Mouse (Mus musculus) heart, adult 10 weeks (tissue): ENCODE measurements around the gene Tnfrsf11a. TPM values are rescaled to one million over a fixed set of nuclear protein-coding genes. Genes with fewer than 3 reads are reported as not detected.

Source experiments
- polyA plus RNA-seq: library from polyadenylated mRNA; stranded (reverse); fragments of 350-450 nt; fragmentation: Illumina TruSeq; extraction: RNeasy Lipid Tissue Mini Kit (QIAGEN cat#74804); gene quantifications from one replicate; pipeline ENCODE4 v1.2.3, GENCODE M21; 2014; ENCODE audit warnings: low read depth, low replicate concordance

Gene Tnfrsf11a
- polyA plus RNA-seq = 0.65 TPM

DNA sequence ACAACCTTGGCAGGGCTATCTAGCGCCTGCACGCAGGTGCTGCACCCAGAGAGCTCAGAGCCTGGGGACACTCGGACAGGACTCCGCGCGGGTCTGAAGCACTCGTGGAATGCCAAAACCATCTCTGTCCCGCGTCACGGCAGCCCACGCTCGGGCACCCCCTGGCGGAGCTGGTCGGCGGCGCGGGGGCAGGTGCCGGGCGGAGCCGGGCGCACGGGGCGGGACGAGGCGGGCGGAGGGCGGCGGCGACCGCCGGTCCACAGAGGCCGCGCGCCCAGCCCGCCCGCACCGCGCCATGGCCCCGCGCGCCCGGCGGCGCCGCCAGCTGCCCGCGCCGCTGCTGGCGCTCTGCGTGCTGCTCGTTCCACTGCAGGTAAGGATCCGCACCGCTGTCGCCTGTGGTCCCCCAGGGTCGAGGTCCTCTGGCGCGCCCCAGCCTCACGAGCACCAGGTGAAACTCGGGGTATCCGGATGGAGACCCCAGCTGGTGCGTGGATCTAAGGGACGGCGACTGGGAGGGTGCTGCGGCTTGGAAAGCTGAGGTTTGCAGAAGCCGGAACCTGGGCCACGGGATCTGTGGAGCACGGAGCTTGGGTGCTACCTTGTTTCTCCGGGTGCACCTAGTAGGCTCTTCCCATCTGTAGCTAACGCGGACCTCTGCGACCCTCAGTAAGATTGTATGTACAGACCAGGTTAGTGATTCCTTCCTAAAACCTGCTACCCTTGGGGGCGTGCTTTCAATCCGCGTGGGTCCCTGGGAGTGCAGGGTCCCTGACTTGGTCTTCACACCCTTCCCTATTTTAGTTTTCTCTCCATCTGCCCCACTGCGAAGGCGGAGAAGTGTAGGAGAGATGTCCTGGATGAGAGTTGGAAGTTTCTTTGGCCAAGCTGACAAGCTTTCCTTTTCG, at the start of gene Tnfrsf11a:
TSS of gene Tnfrsf11a (plus strand) at position 262 of the 908 bp plus-strand sequence.

Other genes with a start within 250 kb of the Tnfrsf11a start
- gene Pign, start 117.0 kb upstream of the Tnfrsf11a start, polyA plus RNA-seq = 5.8 TPM
- 12.1 TPM for gene Relch, start 116.9 kb upstream of the Tnfrsf11a start, polyA plus RNA-seq
- gene Zcchc2, start 209.7 kb downstream of the Tnfrsf11a start, polyA plus RNA-seq = 9.4 TPM